Mouse (Mus musculus) forebrain, embryonic 16.5 days (tissue): Measurements from ENCODE around the gene Mif. TPM values are rescaled to one million over a fixed set of nuclear protein-coding genes. Genes with fewer than 3 reads are reported as not detected.
A peak's percentile ranks its signal among the peaks of the same experiment; 100 is the strongest.
"Not testable (repeated sequence)": the region's sequence is repeated elsewhere in the genome, so short reads cannot be mapped to it uniquely, and the experiment has no call there.

Experiments
- ATAC-seq: fragments of 200-750 bp; cut with Nextera tagmentation; 2 replicates; pipeline ENCODE4 v1.8.0; 2017; ENCODE audit warnings: mild to moderate bottlenecking, moderate library complexity
- H3K27ac ChIP-seq: fragments of 300-500 bp; sonication (generic); 2 replicates; pipeline ENCODE4 v1.5.1; 2014; ENCODE audit warnings: low read length, control low read depth
- H3K27me3 ChIP-seq: fragments of 300-500 bp; sonication (generic); replicated peaks from 2 replicates; pipeline ENCODE4 v1.6.1; 2014; ENCODE audit warnings: low read length; ENCODE audit not compliant: control insufficient read depth, insufficient read depth
- H3K36me3 ChIP-seq: fragments of 300-500 bp; sonication (generic); 2 replicates; pipeline ENCODE4 v1.6.1; 2014; ENCODE audit not compliant: control insufficient read depth, insufficient read depth
- H3K4me1 ChIP-seq: fragments of 300-500 bp; sonication (generic); replicated peaks from 2 replicates; pipeline ENCODE4 v1.6.1; 2014; ENCODE audit warnings: low read length; ENCODE audit not compliant: control insufficient read depth, insufficient read depth
- H3K4me2 ChIP-seq: fragments of 300-500 bp; sonication (generic); 2 replicates; pipeline ENCODE4 v1.6.1; 2014; ENCODE audit warnings: mild to moderate bottlenecking, low read length, control low read depth
- H3K4me3 ChIP-seq: fragments of 300-500 bp; sonication (generic); replicated peaks from 2 replicates; pipeline ENCODE4 v1.5.1; 2014; ENCODE audit warnings: mild to moderate bottlenecking, low read length, control low read depth
- H3K9ac ChIP-seq: fragments of 300-500 bp; sonication (generic); replicated peaks from 2 replicates; pipeline ENCODE4 v1.6.1; 2014; ENCODE audit warnings: low read depth, low read length, control low read depth
- H3K9me3 ChIP-seq: fragments of 300-500 bp; sonication (generic); 2 replicates; pipeline ENCODE4 v1.6.1; 2016; ENCODE audit warnings: low read length; ENCODE audit not compliant: control insufficient read depth
- WGBS: fragments of 180-500 bp; shearing (Covaris S2); extraction: QIAGEN DNeasy Blood & Tissue Kit; methylation state at CpG from one replicate; pipeline ENCODE4 v1.1.7; 2014; 5-methylcytosine and 5-hydroxymethylcytosine counted together
- polyA plus RNA-seq: library from polyadenylated mRNA; unstranded; fragments of >200 nt; fragmentation: Nextera tagmentation; extraction: Ambion mirVana; gene quantifications from 2 replicates; pipeline ENCODE4 v1.2.1, GENCODE M21; 2015

Mif gene
- polyA plus RNA-seq: 1,679 and 1,753 TPM in 2 replicates

DNA sequence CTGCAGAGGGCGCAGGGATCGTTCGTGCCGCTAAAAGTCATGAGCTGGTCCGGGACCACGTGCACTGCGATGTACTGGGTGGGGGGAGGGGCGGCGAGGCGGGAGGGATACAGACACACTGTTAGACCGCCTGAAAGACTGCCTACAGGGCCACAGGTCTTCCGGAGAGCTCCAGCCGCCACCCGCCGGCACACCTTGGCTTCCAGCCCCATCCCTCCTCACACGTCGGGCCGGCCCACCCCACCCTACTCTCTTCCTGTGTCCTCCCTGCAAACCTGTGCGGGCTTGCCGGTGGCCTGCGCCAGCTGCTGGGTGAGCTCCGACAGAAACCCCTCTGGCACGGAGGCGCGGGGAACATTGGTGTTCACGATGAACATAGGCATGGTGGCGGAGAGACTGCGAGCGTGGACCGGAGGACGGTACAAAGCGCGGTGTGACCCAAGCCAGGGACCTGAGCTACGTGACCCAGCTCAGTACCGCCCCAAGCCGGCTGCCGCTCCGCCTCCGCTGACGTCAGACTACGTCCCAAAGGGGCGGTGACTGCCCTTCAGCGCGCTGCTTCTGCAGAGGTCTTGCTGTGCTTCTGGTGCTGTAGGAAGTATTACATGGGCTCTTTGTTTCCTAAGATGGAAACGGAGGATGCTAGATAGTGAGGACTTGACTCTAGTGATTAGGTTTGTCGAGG is at the start of gene Mif:
TSS of gene Mif (minus strand) at position 455 of the 685 bp plus-strand sequence.
- 0% methylated on average over 37 of the region's 46 CpGs for WGBS
- Histone ChIP-seq H3K4me2 (peak within 1 kb of the TSS; percentile 81), H3K27ac (peak within 1 kb of the TSS; percentile 90), H3K4me3 (peak within 1 kb of the TSS; percentile 85), H3K4me1 (peaks cover 23% of the 10 kb centered on the region), H3K9ac (peak within 1 kb of the TSS; percentile 92)
- H3K9me3 ChIP-seq, H3K27me3 ChIP-seq, H3K36me3 ChIP-seq: not testable (repeated sequence)
- ATAC-seq: peak; percentile 97

DNA sequence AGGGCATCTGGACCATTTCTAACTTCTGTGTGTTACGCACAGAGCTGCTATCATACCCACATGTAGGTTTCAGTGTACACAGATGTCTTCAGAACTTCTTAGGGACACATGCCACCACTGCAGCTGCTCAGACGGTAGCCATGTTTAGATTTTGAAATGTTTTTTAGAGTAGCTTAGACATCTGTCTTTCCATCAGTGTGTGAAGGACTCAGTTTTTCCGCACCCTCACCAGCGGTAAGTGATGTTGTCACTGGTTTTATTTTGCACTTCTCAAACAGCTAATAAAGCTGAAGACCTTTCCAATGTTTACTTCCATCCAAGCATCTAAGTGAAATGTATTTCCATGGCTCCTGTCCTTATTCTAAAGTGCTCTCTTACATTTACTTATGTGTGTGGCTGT is 46.8 kb upstream of the Mif start:
- Histone ChIP-seq H3K9me3 (no peaks in the 10 kb centered on the region), H3K36me3 (peaks cover 61% of the 10 kb centered on the region), H3K9ac (no peak overlapping the region), H3K4me1 (no peaks in the 10 kb centered on the region), H3K4me3 (no peak overlapping the region), H3K27ac (no peak overlapping the region), H3K4me2 (no peak overlapping the region), H3K27me3 (no peaks in the 10 kb centered on the region)
- ATAC-seq: no peak
- 96% methylated on average over 4 of the region's 4 CpGs for WGBS

DNA sequence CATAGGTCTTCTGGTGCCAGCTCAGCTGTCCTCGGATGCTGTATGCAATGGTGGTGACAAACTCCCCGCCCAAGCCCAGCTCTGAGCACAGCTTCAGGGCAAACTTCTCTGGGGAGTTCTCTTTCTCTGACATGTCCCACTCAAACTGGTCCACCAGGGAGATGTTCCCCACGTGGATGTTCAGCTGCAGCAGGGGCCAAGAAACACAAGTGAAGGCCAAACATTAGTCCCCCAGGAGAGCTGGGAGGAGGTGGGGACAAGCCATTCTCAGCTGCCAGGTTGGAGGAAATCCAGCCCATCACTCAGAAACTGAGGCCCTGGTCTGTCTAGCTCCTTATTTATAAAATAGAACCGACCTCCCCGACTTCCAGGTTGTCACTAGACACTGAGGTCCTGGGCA is 44.4 kb upstream of the Mif start:
- Histone ChIP-seq H3K36me3 (peaks cover 47% of the 10 kb centered on the region), H3K4me3 (no peak overlapping the region), H3K27me3 (no peaks in the 10 kb centered on the region), H3K4me1 (no peaks in the 10 kb centered on the region), H3K27ac (no peak overlapping the region), H3K9ac (no peak overlapping the region), H3K9me3 (no peaks in the 10 kb centered on the region), H3K4me2 (no peak overlapping the region)
- no peak for ATAC-seq
- WGBS: 92% methylated on average over 5 of the region's 5 CpGs

DNA sequence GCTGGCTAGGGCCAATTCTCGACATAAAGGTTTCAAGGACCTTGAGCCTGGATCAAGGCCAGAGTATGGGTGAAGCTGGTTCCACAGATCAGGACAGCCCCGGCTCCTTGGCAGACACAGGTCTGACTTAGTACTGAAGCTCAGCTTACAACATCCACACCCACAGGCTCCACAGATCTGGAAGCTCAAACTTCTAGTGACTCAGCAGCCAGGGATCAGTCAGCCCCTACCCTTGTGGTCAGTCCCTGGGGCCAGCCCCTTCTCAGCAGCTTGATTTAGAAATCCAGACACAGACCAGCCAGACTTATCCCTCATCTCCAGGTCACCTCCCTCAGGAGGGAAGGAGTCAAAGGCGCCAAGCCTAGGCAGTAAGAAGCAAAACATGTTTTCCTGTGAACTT is 38.8 kb upstream of the Mif start:
- 64% methylated on average over 3 of the region's 3 CpGs for WGBS
- H3K9me3 ChIP-seq: no peaks in the 10 kb centered on the region
- H3K4me3 ChIP-seq: no peak overlapping the region
- no peak for ATAC-seq
- H3K27me3 ChIP-seq: no peaks in the 10 kb centered on the region
- H3K4me2 ChIP-seq: no peak overlapping the region
- peaks cover 42% of the 10 kb centered on the region for H3K36me3 ChIP-seq
- no peaks in the 10 kb centered on the region; the same call in 1 of the 2 replicates for H3K4me1 ChIP-seq
- H3K9ac ChIP-seq: no peak overlapping the region
- no peak overlapping the region for H3K27ac ChIP-seq

DNA sequence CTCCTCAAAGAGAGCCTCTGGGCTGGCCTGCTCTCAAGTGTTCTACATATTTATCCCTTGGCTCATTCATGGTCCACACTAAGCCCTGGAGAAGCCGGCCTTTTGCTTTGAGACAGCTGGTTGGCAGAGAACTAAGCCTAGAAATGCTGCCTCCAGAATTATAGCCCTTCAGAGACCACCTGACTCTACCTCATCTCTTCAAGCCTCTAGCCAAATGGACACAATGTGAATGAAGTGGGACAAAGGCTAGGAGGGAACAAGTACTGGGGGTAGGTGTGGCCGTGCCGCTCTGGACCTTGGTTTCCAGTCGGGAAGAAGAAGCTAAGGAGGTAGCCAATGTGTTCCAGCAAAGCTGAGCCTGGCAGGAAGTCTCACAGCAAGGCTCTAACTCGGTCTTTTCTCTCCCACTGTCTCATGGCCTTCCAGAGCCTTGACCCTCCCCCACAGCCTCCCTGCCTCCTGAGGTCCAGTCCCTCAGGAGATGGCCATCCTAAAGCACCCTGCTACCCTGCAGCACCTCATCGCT is 38.1 kb upstream of the Mif start:
- no peaks in the 10 kb centered on the region for H3K9me3 ChIP-seq
- H3K4me1 ChIP-seq: peaks cover 6% of the 10 kb centered on the region
- 84% methylated on average over 6 of the region's 6 CpGs for WGBS
- H3K4me3 ChIP-seq: no peak overlapping the region
- H3K9ac ChIP-seq: no peak overlapping the region
- H3K36me3 ChIP-seq: peaks cover 39% of the 10 kb centered on the region
- H3K27ac ChIP-seq: no peak overlapping the region
- H3K27me3 ChIP-seq: no peaks in the 10 kb centered on the region
- ATAC-seq: no peak
- no peak overlapping the region for H3K4me2 ChIP-seq

DNA sequence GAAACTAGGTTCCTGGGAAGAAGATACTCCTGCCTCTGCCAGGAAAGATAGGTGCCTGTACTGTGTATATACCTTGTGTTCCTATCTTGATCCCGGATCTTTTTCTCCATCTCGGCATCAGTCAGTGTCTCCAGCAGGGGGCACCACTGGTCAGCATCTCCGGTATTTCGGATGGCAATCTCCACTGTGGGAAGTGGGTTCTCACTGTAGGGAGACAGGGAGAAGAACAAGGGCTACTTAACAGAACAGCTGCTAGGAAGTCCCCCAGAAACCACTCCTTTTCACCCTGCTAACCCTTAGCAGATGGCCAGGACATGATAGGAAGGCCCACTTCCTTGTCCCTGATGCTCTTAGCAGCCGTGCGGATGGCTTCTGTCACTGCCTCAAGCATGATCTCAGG is 37.3 kb upstream of the Mif start:
- Histone ChIP-seq H3K9ac (no peak overlapping the region), H3K4me2 (no peak overlapping the region), H3K27me3 (no peaks in the 10 kb centered on the region), H3K4me3 (no peak overlapping the region), H3K4me1 (peaks cover 10% of the 10 kb centered on the region), H3K36me3 (peaks cover 32% of the 10 kb centered on the region), H3K27ac (no peak overlapping the region), H3K9me3 (no peaks in the 10 kb centered on the region)
- WGBS: 40% methylated on average over 6 of the region's 6 CpGs
- no peak for ATAC-seq

DNA sequence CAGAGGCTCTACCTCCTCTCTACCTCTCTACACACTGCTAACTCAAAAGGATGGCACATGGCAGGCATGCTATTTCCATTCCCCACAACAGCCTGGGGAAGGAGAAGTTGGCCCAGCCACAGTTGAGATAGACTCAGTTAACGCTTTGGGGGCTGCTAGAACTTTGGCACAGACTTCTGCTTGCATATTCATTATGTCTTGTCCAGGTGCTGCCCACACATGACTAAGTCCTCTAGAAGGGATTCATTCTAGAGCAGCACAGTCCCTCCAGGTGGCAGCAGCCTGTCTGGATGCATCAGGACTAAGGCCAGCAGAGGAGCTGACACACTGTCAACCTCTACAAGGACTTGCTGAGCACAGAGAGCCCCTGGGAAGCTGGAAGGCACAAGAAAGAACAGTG is 36.2 kb upstream of the Mif start:
- ATAC-seq: no peak
- no peaks in the 10 kb centered on the region for H3K9me3 ChIP-seq
- no peaks in the 10 kb centered on the region for H3K27me3 ChIP-seq
- peaks cover 10% of the 10 kb centered on the region for H3K4me1 ChIP-seq
- peaks cover 29% of the 10 kb centered on the region for H3K36me3 ChIP-seq
- no peak overlapping the region for H3K9ac ChIP-seq
- H3K4me2 ChIP-seq: no peak overlapping the region
- peak overlapping the region; percentile 24; the same call in 1 of the 2 replicates for H3K27ac ChIP-seq
- WGBS: 75% methylated on average over 1 of the region's 1 CpGs
- no peak overlapping the region for H3K4me3 ChIP-seq

DNA sequence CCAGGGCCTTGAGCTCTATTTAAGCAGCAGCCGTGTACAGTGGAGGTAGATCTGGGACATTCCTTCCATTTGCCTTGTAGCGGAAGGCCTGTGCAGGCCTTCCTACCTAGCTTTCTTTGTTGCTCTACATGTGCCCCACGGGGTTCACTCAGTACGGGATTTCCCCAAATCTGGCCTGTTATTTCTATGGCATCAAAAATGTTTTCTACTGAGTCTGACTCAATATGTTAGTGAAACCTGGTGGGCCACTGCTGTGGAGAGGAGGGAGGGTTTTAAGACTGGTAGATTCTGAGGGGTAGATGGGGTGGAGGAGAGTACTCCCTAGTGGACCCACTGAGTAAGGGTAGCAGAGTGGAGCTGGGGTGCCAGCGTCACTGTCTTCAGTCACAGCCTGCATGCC is 35.7 kb upstream of the Mif start:
- Histone ChIP-seq H3K4me1 (peaks cover 10% of the 10 kb centered on the region), H3K4me2 (no peak overlapping the region), H3K27me3 (no peaks in the 10 kb centered on the region), H3K9me3 (no peaks in the 10 kb centered on the region), H3K36me3 (peaks cover 29% of the 10 kb centered on the region), H3K27ac (peak overlapping the region; percentile 24; the same call in 1 of the 2 replicates), H3K4me3 (no peak overlapping the region), H3K9ac (no peak overlapping the region)
- 90% methylated on average over 5 of the region's 5 CpGs for WGBS
- no peak for ATAC-seq

DNA sequence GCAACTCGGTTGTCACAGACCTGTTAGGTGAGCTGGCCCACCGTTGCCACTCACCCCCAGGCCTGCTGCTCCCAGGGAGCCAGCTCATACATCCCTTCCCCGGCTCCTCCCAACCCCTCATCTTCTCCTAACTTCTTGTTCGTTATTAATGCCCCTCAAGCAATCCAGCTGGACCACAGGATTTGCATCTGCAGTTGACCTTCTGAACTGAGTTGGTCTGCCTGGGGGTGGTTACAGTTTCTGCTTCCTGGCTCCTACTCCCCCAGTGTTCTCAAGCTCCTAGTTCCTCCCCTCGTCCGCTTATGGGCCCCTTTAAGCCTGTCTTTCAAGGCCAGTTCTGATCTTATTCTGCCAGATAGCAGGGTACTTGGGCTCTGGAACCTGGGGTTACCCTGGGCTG is 34.6 kb upstream of the Mif start:
- 85% methylated on average over 6 of the region's 6 CpGs for WGBS
- Histone ChIP-seq H3K27ac (no peak overlapping the region), H3K36me3 (peaks cover 25% of the 10 kb centered on the region), H3K9me3 (no peaks in the 10 kb centered on the region), H3K4me1 (peaks cover 10% of the 10 kb centered on the region), H3K27me3 (no peaks in the 10 kb centered on the region), H3K9ac (no peak overlapping the region), H3K4me2 (no peak overlapping the region), H3K4me3 (no peak overlapping the region)
- ATAC-seq: no peak
